Mouse (Mus musculus) frontal cortex, adult (tissue): Measurements from ENCODE around the gene Vsig8.
A peak's percentile ranks its signal among the peaks of the same experiment; 100 is the strongest.

ENCODE experiments used
- ATAC-seq: cut with Nextera tagmentation; 2 replicates; pipeline ENCODE4 v1.9.2; 2017; ENCODE audit warnings: mild to moderate bottlenecking, moderate library complexity, mixed read lengths; ENCODE audit not compliant: low TSS enrichment

Gene Vsig8

DNA sequence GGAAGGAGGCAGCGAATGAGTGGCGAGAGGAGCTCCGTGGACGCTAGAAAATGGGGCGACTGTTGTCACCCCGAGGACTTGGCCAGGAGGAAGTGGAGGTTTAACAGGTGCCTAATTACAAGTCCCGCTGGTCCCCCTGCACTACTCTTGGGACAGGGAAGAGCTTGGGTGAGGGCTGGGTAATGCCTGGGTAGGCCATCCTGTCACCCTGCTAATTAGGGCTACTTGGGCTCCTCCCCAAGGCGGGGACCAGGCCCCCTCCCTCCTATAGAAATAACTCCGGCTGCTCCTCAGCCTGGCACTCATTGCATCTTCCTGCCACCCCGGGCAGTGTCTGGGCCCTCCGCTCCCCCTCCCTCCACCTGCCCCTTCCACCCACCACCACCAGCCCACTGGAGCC lies at the start of gene Vsig8:
TSS of gene Vsig8 (plus strand) at position 301 of the 400 bp plus-strand sequence.
- ATAC-seq, result no peak

DNA sequence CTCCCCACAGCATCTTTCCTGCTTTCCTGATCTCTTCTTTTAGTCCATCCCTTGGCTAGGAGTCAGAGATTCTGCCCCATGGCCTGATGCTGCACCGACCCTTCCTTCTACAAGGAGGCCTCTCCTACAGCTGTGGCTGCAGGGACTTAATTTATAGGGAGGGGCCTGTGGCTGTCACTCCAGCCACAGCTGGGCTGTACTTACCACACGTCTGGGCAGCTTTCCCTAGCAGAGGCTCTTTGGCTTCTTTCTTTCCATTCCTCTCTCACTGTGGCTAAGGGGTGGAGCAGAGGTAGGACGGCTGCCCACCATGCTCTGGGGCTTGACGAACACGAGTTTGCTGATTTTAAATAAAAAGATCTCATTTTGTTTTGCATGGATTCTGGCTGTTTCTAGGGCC lies 48.7 kb upstream of the Vsig8 start:
- no peak for ATAC-seq

DNA sequence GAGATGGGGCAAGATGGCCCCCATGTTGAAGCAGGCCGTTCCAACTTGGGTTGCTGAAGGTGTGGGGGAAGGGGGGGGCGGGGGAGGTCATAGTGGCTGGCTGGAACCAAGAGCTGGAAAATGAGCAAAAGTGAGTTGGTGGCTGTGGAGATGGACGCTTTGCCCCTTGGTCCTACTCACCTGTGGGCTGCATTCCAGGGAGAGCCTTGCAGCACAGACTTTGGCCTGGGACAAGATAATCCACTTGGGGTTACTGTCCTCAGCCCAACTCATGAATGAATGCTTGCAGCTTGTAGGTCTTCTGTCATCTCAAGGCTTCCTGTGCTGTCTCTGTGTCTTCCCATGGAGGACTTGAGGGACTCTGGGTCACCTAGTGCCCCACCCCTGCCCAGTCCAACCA lies 48.0 kb upstream of the Vsig8 start:
- ATAC-seq, result no peak

DNA sequence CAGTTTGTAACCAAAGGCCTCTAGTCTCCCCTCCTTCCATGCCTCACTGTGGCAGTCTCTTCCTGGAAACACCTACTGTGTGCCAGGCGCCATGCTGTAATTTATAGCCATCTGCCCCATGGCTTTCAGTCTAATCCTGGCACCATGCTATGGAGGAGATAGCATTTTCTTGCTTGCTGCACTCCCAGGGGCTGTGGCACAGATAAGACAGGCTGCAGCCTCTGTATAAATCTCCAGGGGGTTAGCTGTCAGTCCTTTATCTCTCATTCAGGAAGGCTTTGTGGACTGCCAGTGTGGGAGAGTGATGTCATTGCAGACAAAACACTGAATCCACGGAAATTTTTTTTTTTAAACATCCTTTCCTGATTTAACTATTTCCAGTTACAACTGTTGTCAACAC lies 47.6 kb upstream of the Vsig8 start:
- no peak for ATAC-seq

DNA sequence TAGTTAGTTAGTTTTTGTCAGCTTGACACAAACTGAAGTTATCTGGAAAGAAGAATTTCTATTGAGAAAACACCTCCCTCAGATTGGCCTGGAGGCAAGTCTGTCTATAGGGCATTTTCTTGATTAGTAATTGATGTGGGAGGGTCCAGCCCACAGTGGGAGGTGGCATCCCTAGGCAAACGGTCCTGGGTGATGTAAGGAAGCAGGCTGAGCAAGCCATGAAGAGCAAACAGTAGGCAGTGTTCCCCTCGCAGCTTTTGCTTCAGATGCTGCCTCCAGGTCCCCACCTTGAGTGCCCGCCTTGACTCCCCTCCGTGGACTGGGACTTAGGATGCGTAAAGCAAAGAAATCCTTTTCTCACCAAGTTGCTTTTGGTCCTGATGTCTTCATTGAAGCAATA lies 46.5 kb upstream of the Vsig8 start:
- ATAC-seq, result no peak

DNA sequence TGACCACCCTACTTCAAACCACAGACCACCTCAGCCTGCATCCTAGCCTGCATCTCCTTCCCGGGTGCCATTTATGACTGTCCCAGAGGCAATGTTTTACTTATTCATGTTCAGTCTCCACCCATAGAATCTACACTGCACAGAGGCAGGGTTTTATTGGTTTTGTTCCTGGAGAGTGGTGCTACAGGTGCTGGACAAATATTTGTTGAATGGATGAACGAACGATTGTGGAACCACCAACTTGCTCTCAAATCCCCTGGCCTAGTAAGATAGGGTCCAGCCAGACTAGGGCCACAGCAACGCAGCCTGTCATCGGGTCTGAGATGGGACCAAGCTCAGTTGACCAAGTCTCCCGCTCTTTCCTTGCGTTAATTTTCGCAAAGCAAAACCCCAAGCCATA lies 45.8 kb upstream of the Vsig8 start:
- no peak for ATAC-seq

DNA sequence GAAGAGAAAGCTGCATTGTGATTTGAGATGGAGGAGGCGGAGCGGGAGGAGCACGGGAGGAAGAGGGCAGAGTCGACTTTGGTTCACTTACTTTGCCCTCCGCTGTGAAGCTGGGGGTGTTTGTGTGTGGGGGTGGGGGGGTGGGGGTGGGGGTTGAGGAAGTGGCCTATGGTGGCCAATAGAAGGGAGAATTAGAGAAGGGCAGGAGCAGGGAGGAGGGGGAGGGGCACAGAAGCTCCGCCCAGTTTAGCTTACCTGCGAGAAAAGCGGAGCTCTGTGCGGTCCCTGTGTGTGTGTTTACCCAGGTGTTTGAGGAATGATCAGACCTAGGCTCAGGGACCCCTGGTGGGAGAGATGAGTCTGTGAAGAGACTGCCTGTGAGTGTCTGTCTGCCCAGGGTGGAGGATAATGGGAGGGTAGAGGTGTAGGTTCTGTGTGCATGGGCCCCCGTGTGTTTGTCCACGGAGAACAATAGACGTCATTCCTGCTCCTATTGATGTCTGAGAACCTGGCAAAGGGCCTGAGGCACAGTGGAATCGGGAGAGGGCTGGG lies 45.2 kb upstream of the Vsig8 start:
- no peak for ATAC-seq

DNA sequence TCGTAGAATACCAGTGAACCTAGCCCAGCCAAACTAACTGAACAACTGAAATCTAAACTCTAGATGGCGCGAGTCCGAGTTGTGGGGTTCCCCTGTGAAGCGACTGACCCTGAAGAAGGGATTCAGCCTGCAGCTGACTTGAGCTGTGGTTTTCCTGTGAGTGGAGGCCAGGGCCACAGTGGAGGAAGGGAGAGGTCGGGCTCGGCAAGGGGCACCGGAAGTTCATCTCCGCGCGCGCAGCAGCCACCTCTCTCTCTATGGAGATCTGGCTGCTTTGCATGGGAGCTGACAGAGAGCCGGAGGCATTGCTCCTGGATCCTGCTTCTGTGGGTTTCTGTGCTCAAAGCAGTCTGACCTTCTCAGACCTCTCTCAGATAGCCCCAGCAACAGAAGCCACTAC lies 42.8 kb upstream of the Vsig8 start:
- peak; percentile 52; the same call in 1 of the 2 replicates for ATAC-seq

DNA sequence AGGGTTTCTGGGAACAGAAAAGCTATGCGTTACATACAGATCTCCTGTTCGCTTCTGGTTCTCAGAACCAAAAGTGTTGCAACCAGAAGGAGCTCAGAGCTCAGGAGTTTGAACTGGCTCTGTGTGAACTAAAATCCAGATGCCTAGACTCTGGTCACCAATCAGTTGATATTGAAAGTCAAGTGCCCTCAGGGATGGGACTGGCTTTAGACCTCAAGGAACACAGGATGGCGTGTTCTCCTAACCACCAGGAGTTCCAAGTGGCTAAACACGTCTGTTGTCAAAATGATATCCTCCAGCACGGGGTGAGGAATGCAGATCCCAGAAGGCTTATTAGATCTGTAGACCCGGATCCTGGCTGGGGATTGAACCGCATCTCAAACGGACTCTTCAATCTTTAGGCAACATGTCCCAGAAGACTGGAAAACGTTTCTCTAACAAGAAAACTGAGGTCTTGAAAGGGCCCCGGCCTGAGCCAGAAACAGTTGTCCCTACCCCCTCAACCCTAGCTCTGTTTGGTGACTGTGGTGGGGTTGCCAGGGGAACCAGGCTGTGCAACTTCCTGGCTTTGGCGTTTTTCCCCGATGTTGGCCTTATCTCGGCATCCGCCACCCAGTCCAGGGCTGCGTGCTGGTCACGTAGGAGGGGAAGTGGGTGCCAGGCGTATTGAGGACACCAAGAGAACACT lies 42.1 kb upstream of the Vsig8 start:
- peak; percentile 20; the same call in 1 of the 2 replicates for ATAC-seq

DNA sequence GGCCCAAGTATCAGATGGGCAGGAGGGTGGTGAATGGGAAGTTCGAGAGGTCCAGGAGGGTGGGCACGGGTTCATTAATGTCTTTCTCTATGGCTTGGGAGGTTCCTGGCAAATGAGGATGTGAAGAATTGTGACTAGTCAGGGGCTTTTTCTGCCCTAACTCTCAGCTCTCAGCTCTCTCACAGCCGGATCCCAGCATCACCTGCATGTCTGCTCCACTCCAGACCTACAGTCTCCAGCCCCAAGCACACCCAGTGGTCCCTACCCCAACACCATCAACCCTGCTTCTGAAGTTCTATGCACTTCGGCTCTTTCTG lies 41.6 kb upstream of the Vsig8 start:
- ATAC-seq, result no peak

DNA sequence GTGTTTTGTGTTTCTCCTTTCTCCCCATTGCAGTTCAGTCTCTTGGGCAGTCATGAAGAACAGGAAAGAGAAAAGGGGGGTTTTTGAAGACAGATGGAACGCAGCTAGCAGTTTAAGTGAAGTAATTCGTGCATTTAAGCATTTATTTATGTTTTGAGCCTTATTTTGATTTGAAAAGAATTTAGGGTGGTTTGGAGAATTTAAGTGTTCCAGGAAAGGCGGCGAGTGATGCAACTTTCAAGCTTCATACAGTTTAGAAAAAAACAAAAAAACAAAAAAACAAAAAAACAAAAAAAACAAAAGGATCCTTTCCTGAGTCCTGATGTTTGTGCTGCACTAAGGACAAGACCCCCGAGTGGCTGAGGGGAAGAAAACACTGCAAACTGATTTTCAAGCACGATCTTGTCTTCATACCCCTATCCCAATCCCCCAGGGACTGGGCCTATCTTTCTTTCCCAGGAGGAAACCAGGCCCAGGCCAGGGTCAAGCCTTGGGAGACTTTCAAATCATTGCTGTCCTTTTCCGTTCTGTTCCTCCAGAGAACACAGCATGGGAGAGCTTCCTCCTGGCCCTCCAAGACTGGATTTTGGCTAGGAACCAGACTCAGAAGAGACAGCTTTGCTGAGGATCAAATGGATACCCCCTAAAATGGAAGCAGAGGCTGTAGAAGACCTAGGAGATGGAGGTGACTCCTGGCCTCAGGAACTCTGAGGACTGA lies 41.0 kb upstream of the Vsig8 start:
- ATAC-seq, result no peak

DNA sequence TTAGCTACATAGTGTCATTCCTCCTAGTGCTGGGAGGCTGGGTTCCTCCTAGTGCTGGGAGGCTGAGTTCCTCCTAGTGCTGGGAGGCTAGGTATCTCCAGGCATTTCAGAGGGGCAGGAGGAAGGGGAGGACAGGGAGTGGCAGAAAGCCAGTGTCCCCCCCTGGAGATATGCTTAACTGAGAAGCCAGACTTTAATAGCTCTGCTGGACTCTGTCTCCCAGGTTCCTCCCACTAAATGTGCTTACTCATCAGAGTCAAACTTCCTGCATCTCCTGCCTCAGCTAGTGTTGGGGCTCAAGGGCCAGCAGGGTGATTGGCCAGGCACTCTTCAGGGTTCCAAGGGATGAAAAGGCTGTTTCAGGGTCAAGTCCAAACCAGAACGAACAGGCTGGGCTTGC lies 40.3 kb upstream of the Vsig8 start:
- ATAC-seq, result no peak

DNA sequence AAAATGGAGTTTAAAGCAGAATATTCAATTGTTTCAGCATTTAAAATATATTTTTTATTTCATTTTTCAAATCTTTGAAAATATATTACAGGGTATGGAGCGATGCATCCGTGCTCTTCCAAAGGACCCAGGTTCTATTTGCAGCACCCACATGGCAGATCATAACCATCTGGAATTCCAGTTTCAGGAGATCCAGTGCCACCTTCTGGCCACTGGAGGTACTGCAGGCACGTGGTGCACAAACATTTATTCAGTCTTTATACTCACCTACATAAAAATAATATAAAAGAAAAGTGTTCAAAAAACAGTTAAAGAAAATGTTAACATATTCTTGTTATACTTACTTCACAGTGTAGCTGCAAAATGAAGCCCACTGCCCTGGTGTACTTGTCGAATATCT lies 37.7 kb upstream of the Vsig8 start:
- ATAC-seq, result no peak

DNA sequence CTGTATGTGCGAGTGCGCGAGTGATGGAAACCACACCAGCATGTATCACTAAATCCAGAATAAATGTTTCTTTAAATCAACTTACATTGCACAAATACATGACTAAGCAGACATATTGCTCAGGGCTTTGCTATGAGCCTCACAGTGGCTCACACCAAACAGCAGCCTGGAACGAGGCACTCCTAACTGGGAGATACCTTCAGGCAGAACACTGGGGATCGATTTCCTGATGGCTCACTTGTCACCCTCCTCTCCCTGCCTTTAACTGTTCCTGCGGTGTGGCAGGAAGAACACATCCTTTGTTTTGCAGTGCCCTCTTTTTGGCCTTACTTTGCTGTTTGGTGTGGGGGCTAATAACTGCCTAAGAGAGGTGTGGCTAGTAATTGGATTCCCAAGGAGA lies 36.1 kb upstream of the Vsig8 start:
- ATAC-seq, result no peak

DNA sequence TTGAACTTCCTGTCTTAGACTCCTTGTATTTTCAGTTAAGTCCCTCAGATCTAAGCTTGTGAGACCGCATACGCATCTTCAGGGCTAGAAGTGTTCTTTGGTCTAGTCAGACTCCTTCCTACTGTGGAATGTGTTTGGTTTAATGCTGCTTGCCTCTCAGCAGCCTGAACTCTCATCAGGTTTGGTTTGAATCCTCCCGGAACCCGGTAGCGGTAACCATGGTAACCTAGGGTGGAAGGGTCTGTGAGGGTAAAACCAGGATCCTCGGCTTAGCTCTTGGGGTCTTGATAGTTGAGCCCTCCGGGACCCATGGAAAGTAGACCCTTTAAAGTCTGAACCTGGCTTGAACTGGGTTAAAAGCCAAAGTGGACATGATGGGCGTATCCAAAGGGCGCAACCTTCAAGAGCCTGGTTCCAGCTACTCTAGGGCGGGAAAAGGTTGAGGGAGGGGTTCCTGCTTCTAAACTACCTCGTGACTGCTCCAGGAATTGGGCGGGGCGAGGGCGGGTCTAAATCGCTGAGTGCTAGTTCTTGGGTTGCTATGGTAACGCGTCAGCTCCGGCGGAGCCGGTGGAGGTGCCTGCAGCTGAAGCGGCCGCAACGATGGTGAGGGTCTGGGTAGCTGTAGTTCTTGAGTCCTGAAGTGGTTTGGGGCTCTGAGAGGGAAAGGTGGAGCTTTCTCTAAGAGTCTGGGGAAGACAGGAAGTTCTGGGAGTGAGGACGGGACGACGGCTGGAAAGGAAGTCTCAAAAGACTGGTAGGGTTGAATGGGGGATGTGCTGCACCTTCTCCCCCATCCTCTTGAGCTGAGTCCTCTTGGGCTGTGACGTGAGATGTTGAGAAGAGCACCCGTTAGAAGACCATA lies 34.9 kb upstream of the Vsig8 start, which contains the start of gene Cfap45:
TSS of gene Cfap45 (plus strand) at position 226 of the 865 bp plus-strand sequence.
- peak; percentile 95 for ATAC-seq

DNA sequence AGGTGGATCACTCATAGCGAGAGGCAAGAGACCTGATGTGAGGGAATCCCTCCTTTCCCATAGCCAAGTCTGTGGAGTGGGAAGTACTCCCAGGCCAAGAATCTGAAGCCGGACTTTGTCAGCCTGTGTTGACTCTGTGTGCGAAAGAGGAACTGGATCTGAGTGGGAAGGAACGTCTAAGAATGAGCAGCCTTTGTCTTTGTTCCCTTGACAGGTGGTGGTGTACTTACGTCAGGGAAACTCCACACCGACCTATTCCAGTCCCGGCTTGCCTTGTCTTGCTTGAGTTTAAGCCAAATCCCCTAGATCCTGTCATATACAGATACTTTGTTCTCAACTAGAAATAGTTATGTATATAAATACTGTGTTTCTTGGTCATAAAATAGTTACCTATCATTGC lies 33.2 kb upstream of the Vsig8 start:
- ATAC-seq, result no peak

DNA sequence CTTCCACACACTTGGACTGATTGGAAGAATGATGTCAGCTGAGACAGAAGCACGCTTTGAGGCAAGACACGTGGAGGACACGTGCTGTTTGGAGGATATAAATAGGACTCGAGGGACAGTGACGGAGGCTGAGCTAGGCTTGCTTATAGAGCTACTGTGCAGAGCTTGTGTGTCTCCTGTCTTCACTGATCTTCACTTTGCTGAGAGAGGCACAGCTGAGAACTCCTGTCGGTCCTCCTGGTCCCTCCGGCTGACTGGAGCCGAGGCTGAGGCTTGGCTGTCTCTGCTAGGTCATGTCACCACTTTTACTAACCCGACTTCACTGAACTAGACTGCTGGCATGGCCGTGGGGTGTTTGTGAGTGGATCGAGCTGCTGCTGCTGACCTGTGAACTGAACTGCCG lies 32.0 kb upstream of the Vsig8 start:
- no peak for ATAC-seq

DNA sequence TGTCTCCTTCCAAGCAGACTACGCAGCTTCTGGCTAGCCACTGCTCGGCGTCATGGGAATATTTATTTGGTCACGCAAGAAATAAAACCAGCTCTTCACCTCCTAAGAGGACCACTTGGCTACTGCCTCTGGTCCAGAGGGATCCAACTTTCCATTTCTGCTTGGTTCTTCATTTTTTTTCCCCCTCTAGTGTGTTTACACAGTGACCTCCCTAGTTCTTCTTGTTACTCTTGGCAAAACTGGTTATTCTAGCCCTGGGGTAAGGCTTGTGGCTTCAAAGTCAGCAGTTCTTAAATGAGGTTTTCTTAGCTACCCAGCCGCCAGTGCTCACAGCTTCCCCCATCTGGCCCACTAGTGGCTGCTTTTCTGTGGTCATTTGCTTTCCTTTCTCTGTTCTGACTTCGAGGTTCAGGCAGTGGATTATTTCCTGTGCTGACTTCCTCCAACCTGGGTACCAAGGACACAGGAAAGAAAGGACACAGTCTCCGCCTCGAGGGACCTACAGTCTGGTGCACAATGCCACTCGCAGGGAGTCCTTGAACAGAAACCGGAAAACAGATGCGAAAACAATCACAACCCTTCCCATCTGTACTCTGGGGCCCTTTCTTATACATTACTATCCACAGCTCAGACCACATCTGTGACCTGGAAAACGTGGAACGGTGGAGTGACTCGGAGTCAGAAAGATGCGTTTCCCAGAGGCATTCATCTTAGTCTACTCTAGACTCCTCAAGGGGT lies 30.5 kb upstream of the Vsig8 start:
- no peak for ATAC-seq

DNA sequence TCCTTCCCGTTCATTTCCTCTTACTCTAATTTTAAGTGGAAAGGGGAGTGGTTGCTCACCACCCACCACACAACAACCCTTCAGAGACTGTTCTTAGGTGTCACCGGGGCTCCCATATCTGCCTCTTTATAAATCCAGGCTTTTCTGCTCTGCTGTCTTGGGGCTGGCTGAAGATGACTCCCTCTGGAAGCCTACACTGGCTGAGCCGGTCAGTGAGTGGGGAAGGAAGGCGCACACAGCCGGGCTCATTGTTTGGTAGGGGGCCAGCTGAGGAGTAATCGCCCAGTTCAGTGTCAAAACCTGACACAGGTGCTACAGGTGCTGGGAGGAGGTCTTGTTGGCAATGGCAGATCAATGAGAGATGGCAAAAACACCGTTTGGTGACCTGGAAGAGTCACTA lies 29.8 kb upstream of the Vsig8 start:
- no peak for ATAC-seq

DNA sequence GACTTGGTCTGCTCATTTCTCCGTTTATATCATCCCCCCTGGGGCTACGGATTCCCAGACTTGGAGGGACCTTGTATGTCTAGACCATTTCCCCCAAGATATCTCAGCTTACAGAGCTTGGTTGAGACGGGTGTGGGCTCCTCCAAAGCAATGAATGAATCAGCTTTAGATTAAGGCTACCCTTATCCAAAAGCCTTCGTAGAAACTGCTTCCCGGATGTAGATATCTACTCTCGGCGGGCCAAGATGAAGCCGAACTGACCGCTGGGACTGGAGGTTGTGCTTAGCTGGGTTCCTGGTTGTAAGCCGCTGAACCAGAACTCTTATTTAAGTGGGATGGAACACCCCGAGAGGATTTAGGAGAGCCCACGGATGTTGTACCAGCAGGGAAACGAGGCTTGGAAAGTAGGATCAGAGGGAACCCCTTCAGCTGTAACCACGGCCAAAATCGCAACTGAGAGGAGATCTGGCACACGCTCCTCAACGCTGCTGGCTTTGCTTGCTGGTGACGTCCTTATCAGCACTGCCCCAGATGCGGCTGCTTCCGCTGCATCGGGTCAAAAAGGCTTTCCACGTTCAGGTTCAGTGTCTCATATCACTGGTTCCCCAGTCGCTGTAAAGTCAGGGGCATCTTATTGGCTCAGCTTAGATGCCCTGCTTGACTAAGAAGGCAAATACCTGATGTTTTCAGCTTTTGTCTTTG lies 29.2 kb upstream of the Vsig8 start:
- ATAC-seq, result no peak

DNA sequence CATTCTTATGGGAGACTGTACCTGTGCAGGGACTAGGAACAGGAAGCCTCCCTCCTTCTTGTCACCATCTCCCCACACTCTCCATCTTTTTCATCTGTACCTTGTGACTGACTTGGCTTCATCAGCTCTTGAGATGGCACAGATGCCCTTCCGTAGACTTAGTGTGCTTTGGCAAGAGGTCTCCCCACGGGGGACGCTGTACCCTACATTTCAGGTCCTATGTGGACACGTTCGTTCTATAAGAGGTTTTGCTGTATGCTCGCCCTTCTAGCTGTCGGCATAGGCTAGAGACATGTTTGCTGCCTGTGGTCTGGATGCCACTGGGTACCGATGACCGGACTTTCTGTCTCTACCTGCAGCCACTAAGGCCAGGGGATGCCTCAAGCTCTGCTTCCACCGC lies 28.3 kb upstream of the Vsig8 start:
- ATAC-seq, result no peak
